Mouse (Mus musculus) megakaryocyte, embryonic 14.5 days (primary cell): Measurements from ENCODE around the gene Rab15.

ENCODE experiments used
- FLI1 ChIP-seq: IDR thresholded peaks from 2 replicates; pipeline ENCODE4 v1.6.1; 2012; ENCODE audit warnings: low read length, inconsistent platforms, mixed read lengths
- GATA1 ChIP-seq: IDR thresholded peaks from 3 replicates; pipeline ENCODE4 v1.6.1; 2012; ENCODE audit warnings: mixed read lengths, low read length, inconsistent platforms, borderline replicate concordance

- TF ChIP-seq GATA1 (no peak), FLI1 (no peak)
Observed at GRCm38 (mm10) chr12:76839298-76839697, 16.6 kb upstream of the Rab15 start.
